Mouse (Mus musculus) intestine, embryonic 14.5 days (tissue): ENCODE measurements around the gene Htr1f. TPM values are rescaled to one million over a fixed set of nuclear protein-coding genes. Genes with fewer than 3 reads are reported as not detected.

Experiments used
- ATAC-seq: fragments of 200-750 bp; cut with Nextera tagmentation; replicated peaks from 2 replicates; pipeline ENCODE4 v1.8.0; 2017; ENCODE audit warnings: low read depth, moderate number of reproducible peaks, moderate TSS enrichment, moderate library complexity; ENCODE audit not compliant: low FRiP score, low TSS enrichment
- DNase-seq: peaks from one replicate; pipeline ENCODE4 v3.0.0-alpha.2; 2018; ENCODE audit warnings: low spot score
- H3K27ac ChIP-seq: fragments of 300-500 bp; sonication (generic); 2 replicates; pipeline ENCODE4 v1.5.1; 2014; ENCODE audit warnings: low read depth, mild to moderate bottlenecking, control low read depth
- H3K27me3 ChIP-seq: fragments of 300-500 bp; sonication (generic); replicated peaks from 2 replicates; pipeline ENCODE4 v1.6.1; 2014; ENCODE audit warnings: low read length, control low read depth; ENCODE audit not compliant: control insufficient read depth, insufficient read depth
- H3K36me3 ChIP-seq: fragments of 300-500 bp; sonication (generic); 2 replicates; pipeline ENCODE4 v1.6.1; 2014; ENCODE audit warnings: low read length, control low read depth; ENCODE audit not compliant: control insufficient read depth, insufficient read depth
- H3K4me1 ChIP-seq: fragments of 300-500 bp; sonication (generic); replicated peaks from 2 replicates; pipeline ENCODE4 v1.6.1; 2014; ENCODE audit warnings: low read length, control low read depth, mixed read lengths; ENCODE audit not compliant: control insufficient read depth, insufficient read depth
- H3K4me2 ChIP-seq: fragments of 300-500 bp; sonication (generic); 2 replicates; pipeline ENCODE4 v1.6.1; 2014; ENCODE audit warnings: low read length
- H3K4me3 ChIP-seq: fragments of 300-500 bp; sonication (generic); 2 replicates; pipeline ENCODE4 v1.5.1; 2014; ENCODE audit warnings: low read depth, low read length, control low read depth, mixed read lengths
- H3K9ac ChIP-seq: fragments of 300-500 bp; sonication (generic); 2 replicates; pipeline ENCODE4 v1.6.1; 2014; ENCODE audit warnings: mild to moderate bottlenecking, low read length
- H3K9me3 ChIP-seq: fragments of 300-500 bp; sonication (generic); 2 replicates; pipeline ENCODE4 v1.6.1; 2016; ENCODE audit warnings: low read length, control low read depth; ENCODE audit not compliant: control insufficient read depth
- WGBS: fragments of 180-500 bp; shearing (Covaris S2); extraction: QIAGEN DNeasy Blood & Tissue Kit; methylation state at CpG from one replicate; pipeline ENCODE4 v1.1.7; 2014; 5-methylcytosine and 5-hydroxymethylcytosine counted together
- polyA plus RNA-seq: library from polyadenylated mRNA; unstranded; fragments of >200 nt; fragmentation: Nextera tagmentation; extraction: Ambion mirVana; gene quantifications from 2 replicates; pipeline ENCODE4 v1.2.1, GENCODE M21; 2014

Gene Htr1f
- polyA plus RNA-seq, 1 experiment from 2014 or later: not detected

DNA sequence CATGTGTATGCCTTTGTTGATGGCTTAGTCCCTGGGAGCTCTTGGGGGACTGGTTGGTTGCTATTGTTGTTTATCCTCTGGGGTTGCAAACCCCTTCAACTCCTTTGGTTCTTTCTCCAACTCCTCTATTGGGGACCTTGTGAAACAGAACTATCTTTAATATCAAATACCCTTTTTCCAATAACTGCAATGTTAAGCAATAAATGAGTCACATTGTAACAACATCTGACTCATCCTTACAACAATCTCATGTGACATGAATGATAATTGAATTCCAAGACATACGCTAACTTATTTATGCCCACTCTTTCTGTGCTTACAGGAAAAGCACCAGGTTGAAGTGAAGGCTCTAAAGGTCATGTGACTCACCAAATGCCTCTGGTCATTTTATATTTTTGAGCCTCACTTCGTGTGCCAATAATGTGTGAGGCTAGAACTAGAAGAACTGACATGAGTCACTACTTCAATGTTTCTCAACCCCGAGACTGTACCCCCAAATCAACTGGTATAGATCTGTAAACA lies 116.3 kb downstream of the Htr1f start:
- no peaks in the 10 kb centered on the region for H3K9me3 ChIP-seq
- H3K27ac ChIP-seq: no peak overlapping the region
- WGBS: 72% methylated on average over 3 of the region's 3 CpGs
- no peaks in the 10 kb centered on the region for H3K36me3 ChIP-seq
- no peaks in the 10 kb centered on the region for H3K4me1 ChIP-seq
- no peak for ATAC-seq
- no peak for DNase-seq
- H3K9ac ChIP-seq: no peak overlapping the region
- no peak overlapping the region for H3K4me3 ChIP-seq
- H3K27me3 ChIP-seq: no peaks in the 10 kb centered on the region
- no peak overlapping the region for H3K4me2 ChIP-seq

DNA sequence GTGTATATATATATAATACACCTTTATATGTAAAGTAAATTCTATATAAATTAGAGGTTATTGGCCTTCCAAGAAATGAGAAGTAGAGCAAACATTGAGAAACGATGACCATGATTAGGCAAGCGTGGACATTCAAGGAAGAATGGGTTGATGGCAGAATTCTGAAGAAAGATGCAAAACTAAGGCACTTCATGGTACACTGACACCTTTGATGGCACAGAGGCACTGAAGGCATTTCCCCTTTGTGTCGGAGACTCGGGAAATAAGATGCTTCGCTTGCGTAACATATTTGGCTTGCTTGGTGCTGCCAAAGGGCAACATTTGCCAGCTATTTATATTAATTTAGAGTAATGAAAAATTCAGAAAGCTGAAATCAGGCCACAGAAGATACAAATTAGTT lies 118.1 kb downstream of the Htr1f start:
- Histone ChIP-seq H3K36me3 (no peaks in the 10 kb centered on the region), H3K4me1 (no peaks in the 10 kb centered on the region), H3K9me3 (no peaks in the 10 kb centered on the region), H3K4me3 (no peak overlapping the region), H3K27ac (no peak overlapping the region), H3K9ac (no peak overlapping the region), H3K4me2 (no peak overlapping the region), H3K27me3 (no peaks in the 10 kb centered on the region)
- WGBS: 94% methylated on average over 6 of the region's 6 CpGs
- no peak for DNase-seq
- ATAC-seq: no peak

DNA sequence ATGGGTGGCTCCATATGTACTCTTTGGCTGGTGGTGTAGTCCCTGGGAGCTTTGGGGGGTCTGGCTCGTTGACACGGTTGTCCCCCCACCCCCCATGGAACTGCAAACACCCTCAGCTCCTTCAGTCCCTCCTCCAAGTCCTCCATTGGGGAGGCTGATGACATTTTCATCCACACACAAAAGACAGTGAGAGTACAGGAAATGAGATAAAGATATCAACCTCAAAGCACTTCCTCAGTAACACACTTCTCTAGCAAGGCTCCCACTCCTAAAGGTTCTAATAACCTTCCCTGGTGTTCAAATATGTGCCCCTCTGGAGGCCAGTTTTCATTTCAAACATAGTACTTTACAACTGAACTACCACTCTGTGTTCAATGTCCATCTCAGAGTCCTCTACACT lies 118.6 kb downstream of the Htr1f start:
- H3K36me3 ChIP-seq: no peaks in the 10 kb centered on the region
- no peaks in the 10 kb centered on the region for H3K4me1 ChIP-seq
- no peaks in the 10 kb centered on the region for H3K27me3 ChIP-seq
- ATAC-seq: no peak
- 60% methylated on average over 2 of the region's 2 CpGs for WGBS
- H3K4me2 ChIP-seq: no peak overlapping the region
- H3K9me3 ChIP-seq: no peaks in the 10 kb centered on the region
- H3K27ac ChIP-seq: no peak overlapping the region
- no peak overlapping the region for H3K9ac ChIP-seq
- H3K4me3 ChIP-seq: no peak overlapping the region
- DNase-seq: no peak

DNA sequence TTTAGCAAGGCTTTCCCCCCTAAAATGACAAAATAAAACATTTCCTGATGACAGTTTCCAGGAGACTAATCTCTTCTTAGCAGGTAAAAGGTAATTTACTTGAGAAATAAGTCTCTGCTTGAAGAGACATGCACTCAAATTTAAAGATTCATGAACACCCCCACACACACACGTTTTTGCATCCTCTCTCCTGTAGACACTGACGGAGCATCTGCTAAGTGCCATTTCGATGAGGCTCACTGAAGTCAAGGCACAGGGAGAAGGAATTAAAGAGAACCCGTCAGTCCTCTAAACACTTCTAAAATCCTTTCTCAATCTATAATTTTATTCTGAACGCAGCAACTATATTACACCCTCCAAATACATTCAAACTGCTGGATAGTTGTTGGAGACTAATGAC lies 131.0 kb downstream of the Htr1f start:
- Histone ChIP-seq H3K4me1 (no peaks in the 10 kb centered on the region), H3K27me3 (no peaks in the 10 kb centered on the region), H3K36me3 (no peaks in the 10 kb centered on the region), H3K9me3 (no peaks in the 10 kb centered on the region), H3K4me2 (no peak overlapping the region), H3K27ac (no peak overlapping the region), H3K9ac (no peak overlapping the region), H3K4me3 (no peak overlapping the region)
- 84% methylated on average over 5 of the region's 5 CpGs for WGBS
- ATAC-seq: no peak
- DNase-seq: no peak

DNA sequence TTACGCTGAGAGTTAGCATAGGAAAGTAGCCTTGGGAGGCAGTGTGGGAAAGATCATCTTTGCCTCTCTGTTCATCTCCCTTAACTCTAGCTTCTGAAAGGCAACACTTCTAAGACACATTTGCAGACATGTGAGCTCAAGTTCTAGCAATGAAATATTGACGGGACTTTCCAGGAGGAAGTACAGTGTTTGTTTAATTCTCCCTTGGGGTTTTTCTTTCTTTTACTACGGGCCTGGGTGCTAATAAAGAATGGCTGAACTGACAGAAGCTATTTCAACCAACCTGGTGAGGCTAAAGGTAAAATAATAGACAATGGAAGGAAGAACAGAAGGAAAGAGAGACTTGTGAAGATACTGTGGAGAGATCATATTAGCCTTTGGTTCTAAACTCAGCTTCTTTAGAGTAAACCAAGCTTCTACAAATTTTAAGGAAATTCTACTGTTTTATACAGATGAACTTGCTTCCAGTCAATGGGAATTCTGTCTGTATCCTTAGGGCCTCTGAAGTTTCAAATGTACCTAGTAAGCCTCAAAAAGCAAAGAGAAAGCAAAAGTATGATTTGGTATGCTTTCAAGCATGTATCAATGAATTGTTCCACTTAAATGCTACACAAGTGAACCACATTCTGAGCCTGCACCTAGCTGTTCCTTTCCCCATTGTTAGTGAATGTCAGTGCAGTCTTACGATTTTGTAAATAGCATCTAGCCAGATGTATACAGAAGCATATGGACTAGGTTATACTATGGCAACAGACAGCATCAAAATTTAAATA lies 131.9 kb downstream of the Htr1f start:
- H3K27ac ChIP-seq: no peak overlapping the region
- WGBS: 65% methylated on average over 4 of the region's 4 CpGs
- DNase-seq (no peak), ATAC-seq (no peak)
- no peak overlapping the region for H3K4me3 ChIP-seq
- H3K27me3 ChIP-seq: no peaks in the 10 kb centered on the region
- no peak overlapping the region for H3K4me2 ChIP-seq
- H3K9me3 ChIP-seq: no peaks in the 10 kb centered on the region
- no peaks in the 10 kb centered on the region for H3K4me1 ChIP-seq
- no peaks in the 10 kb centered on the region for H3K36me3 ChIP-seq
- H3K9ac ChIP-seq: no peak overlapping the region

DNA sequence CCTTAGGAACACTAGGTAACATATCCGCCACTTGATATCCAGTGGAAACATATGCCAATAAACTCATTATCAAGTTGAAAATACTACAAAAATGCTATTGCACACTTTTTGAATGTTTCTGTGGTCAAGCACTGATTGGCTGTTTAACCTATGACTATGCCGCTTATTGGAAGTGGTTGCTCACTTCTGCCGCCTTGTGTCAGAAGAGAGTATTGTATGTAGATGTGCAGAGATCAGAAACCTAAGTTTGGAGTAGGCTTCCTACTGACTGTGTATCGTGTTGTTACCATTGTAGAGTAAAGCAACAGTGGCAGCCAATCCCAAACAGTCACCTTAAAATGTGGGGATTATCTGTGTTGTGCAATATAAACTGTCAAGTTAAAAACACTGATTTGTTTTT lies 144.0 kb downstream of the Htr1f start:
- Histone ChIP-seq H3K4me2 (no peak overlapping the region), H3K9ac (no peak overlapping the region), H3K4me3 (no peak overlapping the region), H3K9me3 (no peaks in the 10 kb centered on the region), H3K4me1 (no peaks in the 10 kb centered on the region), H3K27ac (no peak overlapping the region), H3K27me3 (no peaks in the 10 kb centered on the region), H3K36me3 (no peaks in the 10 kb centered on the region)
- 92% methylated on average over 4 of the region's 4 CpGs for WGBS
- no peak for ATAC-seq
- DNase-seq: no peak

DNA sequence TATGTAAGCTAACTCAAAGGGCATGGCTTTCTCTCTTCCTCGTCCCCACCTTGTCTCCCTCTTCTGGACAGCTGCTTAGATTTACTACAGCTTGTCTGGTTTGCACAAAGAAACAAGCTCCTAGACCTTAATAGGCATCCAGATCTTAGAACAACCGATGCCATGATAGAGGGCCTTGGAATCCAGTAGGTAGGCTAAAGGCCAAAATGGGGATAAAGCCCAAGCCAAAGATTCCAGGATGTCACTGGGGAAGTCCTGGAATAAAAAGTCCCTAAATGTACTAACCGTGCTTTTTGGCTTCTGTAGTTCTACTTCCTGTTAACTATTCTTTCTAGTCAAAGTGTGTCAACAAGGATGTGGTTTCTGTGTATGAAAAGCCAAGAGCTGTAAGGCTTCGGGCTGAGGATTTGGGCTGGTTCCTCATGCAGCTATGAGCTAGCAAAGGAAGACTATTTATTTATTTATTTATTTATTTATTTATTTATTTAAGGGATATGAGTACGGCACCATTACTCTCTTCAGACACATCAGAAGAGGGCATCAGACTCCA lies 163.9 kb downstream of the Htr1f start:
- no peaks in the 10 kb centered on the region for H3K36me3 ChIP-seq
- WGBS: 81% methylated on average over 5 of the region's 5 CpGs
- H3K4me1 ChIP-seq: no peaks in the 10 kb centered on the region
- H3K27ac ChIP-seq: no peak overlapping the region
- H3K4me3 ChIP-seq: no peak overlapping the region
- H3K4me2 ChIP-seq: no peak overlapping the region
- ATAC-seq (no peak), DNase-seq (no peak)
- no peak overlapping the region for H3K9ac ChIP-seq
- H3K9me3 ChIP-seq: no peaks in the 10 kb centered on the region
- no peaks in the 10 kb centered on the region for H3K27me3 ChIP-seq

DNA sequence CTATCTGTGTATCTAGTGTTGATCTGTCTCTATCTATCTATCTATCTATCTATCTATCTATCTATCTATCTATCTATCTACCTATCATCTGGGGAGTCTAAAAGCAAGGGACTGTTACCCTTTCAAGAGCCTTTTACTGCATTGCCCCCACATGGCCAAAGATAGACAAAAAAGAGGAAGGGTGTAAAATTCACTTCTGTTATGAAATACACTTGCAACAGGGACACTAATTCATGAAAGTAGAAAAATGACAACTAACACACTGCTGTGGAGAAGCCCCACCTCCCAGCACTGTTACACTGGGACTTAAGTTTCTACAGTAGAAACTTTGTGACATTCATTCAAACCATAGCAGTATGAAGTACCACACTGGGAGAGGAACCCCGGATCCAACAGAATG lies 170.9 kb downstream of the Htr1f start:
- no peak for ATAC-seq
- WGBS: 90% methylated on average over 1 of the region's 1 CpGs

DNA sequence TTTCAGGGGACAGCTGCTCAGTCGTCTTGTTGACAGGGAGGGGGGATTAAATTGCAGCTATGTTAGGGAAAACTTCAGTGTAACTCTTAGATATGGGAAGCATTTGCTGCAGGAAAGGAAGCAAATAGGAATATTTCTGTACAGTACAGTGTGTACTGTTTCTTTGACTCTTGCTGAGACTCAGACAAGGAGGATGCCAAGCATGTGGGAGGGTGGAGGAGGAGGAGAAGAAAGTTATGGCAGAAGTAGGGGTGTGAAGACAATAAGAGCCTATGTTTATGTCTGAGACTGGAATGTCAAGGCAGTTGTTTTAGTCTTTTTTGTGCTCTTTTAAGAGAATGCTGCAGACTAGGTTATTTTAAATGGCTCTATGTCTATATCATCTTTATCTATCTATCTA lies 171.6 kb downstream of the Htr1f start:
- Histone ChIP-seq H3K4me1 (no peaks in the 10 kb centered on the region), H3K4me2 (no peak overlapping the region), H3K4me3 (no peak overlapping the region), H3K36me3 (no peaks in the 10 kb centered on the region), H3K27me3 (no peaks in the 10 kb centered on the region), H3K27ac (no peak overlapping the region), H3K9ac (no peak overlapping the region), H3K9me3 (no peaks in the 10 kb centered on the region)
- 67% methylated on average over 1 of the region's 1 CpGs for WGBS
- no peak for ATAC-seq
- DNase-seq: no peak

More for the DNA sequence above, 170.9 kb downstream of the Htr1f start:
- Histone ChIP-seq H3K4me1 (no peaks in the 10 kb centered on the region), H3K4me3 (no peak overlapping the region), H3K9ac (no peak overlapping the region), H3K9me3 (no peaks in the 10 kb centered on the region), H3K27me3 (no peaks in the 10 kb centered on the region), H3K36me3 (no peaks in the 10 kb centered on the region), H3K27ac (no peak overlapping the region), H3K4me2 (no peak overlapping the region)
- no peak for DNase-seq
